Mouse (Mus musculus) left cerebral cortex, postnatal 4 days (tissue): Measurements from ENCODE around the gene Nuak1. TPM values are rescaled to one million over a fixed set of nuclear protein-coding genes. Genes with fewer than 3 reads are reported as not detected.

ENCODE experiments used
- DNase-seq: peaks from one replicate; pipeline ENCODE4 v3.0.0-alpha.2; 2022
- intact Hi-C: fragments of 180-260 bp; cut with DNase I; formaldehyde crosslinking; loops from one replicate; pipeline ENCODE4 v1.15.1; 2025
- total RNA-seq, 2 experiments: library from RNA; stranded (reverse); gene quantifications; 2 replicates each; pipeline ENCODE4 v1.2.3; 2021

The Nuak1 gene
- total RNA-seq, 2 experiments from 2014 or later, result 51.7 to 53.0 TPM

DNA sequence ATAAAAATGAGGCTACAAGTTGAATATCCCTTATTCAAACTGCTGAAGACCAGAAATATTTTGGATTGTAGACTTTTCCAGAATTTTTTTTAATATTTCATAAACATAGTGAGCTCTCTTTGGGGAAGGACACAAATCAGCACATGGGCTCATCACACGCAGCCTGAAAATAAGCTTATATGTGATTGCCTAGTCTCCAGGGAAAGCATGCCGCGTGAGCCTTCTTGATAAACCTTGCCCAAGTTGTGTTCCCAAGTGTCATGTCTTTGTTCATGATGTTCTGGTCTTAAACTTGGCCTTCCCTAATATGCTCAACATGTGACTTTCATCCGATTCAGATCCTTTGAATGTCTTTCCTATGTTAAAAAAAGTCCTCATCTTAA lies 81.7 kb downstream of the Nuak1 start:
- DNase-seq, result no peak
- intact Hi-C loops, result loop anchor here (10.0 kb wide), 1 partner anchor 76 kb away; no protein-coding TSS in a partner anchor

DNA sequence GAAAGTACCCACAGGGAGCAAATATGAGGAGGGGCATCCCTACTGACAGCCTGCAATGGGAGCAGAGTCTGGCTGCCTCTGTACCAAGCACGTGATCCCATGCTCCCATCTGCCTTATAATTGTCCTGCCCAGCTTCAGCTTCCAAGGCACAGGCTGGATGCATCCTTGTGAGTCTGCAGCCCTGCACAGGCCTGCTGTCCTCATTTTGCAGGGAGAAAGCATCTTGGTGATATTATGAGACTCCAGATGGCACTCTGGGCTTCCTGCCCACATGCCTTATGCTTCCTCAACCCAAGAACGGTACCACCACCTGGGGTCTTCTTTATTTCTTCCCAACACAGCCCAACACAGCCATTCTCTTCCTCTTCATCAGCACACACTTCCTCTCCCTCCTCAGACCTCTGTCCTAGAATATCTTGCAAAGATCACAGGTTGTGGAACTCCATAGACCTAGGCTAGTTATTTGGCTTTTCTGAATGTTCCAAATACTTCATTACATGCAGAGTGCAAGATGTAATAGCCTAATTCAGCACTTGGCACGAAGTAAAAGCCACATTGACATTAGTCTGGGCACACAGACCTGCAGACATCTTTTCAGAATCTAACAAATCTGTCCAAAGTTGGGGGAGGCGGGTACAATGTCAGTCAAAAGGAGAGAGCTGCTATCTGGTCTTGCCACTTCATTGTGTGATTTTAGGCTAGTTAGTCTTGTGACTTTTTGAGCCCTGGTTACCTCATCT lies 82.2 kb downstream of the Nuak1 start:
- DNase-seq, result peak; percentile 97
- intact Hi-C loops, result loop anchor here (10.0 kb wide), 1 partner anchor 77 kb away; no protein-coding TSS in a partner anchor

DNA sequence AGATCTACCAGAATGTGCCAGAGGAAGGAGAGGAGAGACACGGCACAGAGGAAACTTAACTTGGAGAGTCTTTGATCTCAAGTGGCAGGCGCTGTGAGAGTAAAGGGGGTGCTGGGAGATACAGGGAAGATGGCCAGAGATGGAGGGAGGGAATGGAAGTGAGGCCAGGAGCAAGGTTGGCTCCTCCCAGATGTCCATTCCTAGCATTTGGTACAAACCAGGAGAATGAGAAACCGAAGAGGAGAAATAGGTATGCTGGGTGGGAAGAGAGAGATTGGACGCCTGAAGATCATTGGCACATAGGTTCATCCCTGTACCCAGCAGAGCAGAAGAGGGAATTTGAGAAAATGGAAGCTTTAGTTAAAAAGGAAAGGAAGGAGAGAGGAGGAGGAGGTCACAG lies 82.8 kb downstream of the Nuak1 start:
- intact Hi-C loops, result loop anchor here (10.0 kb wide), 1 partner anchor 77 kb away; no protein-coding TSS in a partner anchor
- DNase-seq, result peak; percentile 36

DNA sequence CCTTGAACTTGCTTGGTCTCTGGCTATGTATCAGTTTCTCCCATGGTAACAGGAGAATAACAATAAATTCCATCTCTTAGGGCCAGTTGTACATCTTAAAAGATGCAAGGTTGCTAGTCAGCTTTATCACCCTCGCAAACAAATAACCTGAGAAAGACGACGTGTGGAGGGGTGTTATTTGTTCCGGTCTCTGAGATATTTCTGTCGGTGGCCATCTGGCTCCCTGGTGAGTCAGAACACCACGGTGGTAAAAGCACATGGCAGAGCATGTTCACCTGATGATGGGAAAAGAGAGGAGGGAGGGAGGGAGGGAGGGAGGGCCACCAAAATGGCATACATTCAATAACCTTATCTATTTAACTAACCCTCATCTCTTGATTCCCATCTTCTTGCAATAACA lies 86.1 kb downstream of the Nuak1 start:
- DNase-seq, result no peak
- intact Hi-C loops, result loop anchor here (10.0 kb wide), 1 partner anchor 80 kb away; no protein-coding TSS in a partner anchor

DNA sequence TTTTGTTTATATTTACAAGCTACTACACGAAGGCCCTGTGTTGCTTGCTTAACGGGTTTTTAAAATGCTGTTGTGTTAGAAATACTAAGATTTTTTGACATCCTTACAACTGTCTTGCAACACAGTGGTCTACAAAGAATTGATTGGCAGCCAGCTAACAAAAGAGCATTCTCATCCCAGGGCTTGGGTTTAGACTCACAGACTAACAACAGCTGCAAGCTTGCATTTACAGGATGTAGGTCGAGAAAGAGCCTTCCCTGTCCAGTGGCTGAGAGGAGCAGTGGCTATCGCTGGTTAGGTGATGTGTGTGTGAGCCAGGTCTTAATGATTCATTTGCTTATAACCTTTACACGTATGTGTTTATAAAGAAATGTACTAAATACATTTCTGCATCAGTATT lies 94.7 kb downstream of the Nuak1 start:
- intact Hi-C loops, result no loop called here

DNA sequence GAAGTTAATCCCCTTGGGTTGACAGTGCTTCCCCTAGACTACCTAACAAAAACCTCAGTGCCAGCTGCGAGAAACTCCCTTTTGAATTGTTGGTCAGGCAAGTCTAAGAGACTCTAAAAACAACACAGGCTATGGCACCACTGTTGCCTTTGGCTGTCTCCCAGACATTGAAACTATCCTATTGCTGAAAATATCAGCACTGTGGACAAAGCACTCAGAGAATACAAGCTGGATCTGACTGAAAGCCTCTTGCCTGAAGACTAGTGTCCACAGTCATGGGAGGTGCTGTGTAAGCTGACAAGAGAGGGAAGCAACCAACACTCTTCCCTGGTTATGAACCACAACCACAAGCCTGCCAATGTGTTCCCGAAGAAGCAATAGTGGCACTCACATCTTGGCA lies 96.9 kb downstream of the Nuak1 start:
- intact Hi-C loops, result no loop called here
- DNase-seq, result no peak

More for the DNA sequence above, 94.7 kb downstream of the Nuak1 start:
- DNase-seq, result no peak

DNA sequence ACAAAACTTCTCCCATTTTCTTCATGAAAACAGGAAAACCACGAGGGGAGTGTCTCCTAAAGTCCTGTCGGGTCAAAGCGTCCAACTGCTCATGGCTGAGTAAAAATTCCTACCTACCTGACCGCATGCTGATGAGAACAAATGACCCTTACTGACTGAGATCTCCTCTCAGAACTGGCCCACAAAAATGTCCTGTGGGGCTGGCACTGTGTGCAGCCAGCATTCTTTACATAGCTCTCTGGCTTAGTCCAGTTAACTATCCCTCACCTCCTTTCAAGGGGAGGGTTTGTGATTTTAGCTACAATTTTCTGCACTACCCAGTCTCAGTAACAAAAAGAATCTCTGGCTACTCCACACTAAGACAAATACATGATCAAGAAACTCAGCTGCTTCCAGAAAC lies 100.9 kb downstream of the Nuak1 start:
- DNase-seq, result no peak
- intact Hi-C loops, result no loop called here

DNA sequence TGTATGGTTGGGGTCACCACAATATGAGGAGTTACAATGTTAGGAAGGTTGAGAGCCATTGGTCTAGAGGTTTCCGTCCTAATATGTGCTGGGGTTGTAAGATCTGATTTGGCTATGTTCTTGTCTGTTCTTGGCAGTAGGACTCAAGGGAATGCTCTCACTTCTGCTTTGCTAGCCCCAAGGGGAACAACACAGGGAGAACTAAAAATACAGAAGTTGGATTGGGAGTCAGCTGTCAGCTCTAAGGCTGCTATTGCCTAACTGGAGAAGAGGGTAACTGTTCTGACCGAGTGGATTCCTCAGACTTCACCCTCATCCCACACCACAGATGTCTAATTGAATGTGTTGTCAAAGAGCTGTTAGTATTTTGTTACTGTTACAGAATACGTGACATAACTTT lies 101.6 kb downstream of the Nuak1 start:
- intact Hi-C loops, result no loop called here
- DNase-seq, result no peak

DNA sequence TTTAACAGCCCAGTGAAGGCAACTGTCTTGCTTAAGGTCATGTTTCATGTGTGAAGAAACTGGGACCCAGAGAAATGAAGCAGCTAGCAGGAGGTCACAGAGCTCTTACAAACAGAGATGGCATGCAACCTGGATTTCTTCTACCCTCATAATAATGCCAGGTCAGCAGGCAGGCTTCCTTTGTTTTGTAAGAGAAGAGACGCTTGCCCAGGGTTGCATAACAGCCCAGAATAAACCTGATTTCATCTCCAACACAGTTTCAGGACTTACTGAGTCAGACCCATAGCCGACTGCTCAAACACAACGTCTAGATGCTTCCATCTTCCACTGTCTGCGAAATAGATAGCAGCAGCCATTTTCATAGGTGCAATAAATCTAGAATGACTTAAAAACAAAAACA lies 105.0 kb downstream of the Nuak1 start:
- intact Hi-C loops, result no loop called here
- DNase-seq, result no peak

DNA sequence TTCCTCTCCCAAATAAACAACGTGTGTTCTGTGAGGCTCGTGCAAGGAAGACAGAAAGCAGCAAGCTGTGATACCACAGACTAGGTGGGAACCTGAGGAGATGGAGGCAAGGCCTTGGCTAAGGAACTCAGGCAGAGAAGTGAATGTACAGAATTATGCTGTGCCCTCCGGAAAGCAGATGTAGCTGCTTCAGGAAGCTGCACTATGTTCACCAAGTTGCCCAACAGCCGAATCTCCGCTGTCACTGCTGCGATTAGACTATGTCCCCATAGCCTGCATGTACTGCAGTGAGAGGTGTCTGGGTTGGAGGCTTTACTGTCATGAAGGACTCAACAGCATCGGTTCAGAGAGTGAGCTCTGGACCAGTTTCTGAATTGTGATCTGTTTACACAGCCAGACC lies 110.6 kb downstream of the Nuak1 start:
- intact Hi-C loops, result no loop called here
- no peak for DNase-seq

DNA sequence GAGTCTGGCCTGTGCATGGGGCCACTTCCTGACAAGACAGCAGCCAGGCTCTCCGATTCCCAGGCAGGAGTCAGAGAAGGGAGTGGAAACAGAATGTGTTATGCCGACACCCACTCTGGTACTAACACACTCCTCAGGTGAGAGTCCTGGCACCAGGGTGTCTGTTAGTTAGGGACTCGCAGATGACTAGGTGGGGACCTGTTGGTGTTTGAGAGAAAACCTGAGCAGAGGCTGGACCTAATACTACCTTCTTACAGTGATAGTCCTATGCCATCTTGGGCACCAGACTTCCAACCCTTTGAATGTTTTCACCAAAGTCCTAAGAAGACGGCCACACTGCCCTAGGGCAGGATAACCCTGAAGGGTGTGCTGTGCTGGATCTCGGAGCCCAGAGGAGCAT lies 111.1 kb downstream of the Nuak1 start:
- intact Hi-C loops, result no loop called here
- DNase-seq, result no peak

DNA sequence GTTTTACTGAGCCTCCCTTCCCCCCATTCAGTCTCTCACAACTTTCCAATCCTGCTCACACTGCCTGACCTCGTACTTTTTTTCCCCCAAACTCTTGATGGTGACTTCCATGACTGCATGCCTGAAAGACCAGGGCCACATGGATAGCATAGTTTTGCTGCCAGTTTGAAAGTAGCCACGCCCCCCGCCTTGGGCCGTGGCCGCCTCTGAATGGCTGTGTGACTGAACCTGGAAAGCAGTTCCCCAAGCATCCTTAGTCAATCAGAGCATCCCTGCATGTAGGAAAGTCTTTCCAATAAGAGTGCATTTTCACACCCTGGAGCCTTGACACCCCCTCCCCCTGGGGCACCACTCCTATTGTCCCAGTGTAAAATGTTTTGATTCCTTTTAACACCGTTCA lies 116.4 kb downstream of the Nuak1 start:
- intact Hi-C loops, result no loop called here
- no peak for DNase-seq

Other genes with a start within 250 kb of the Nuak1 start
- 10 to 100 TPM; 52.3 to 53.4 TPM for gene Ckap4, start 93.5 kb upstream of the Nuak1 start, total RNA-seq
- 10 to 100 TPM; 14.2 to 15.5 TPM for gene Tcp11l2, start 136.0 kb upstream of the Nuak1 start, total RNA-seq
- gene Polr3b, start 181.7 kb upstream of the Nuak1 start, total RNA-seq, result 10 to 100 TPM; 17.6 to 18.0 TPM